Mouse (Mus musculus): ENCODE measurements around the gene Rabgap1l.
A peak's percentile ranks its signal among the peaks of the same experiment; 100 is the strongest.

- no peak for TF ChIP-seq POLR2A (IDR thresholded peaks at IDR 0.05; ENCODE audit: borderline replicate concordance, low read depth, low read length)
- peak; percentile 51; the same call in 1 of the 2 replicates for TF ChIP-seq CTCF (IDR thresholded peaks at IDR 0.05; ENCODE audit: low read depth, low read length)
Observed at GRCm38 (mm10) chr1:160184506-160184905, 608.5 kb downstream of the Rabgap1l start.
